Mouse (Mus musculus) kidney, adult 2 months (tissue): Measurements from ENCODE around the gene Ebf1. TPM values are rescaled to one million over a fixed set of nuclear protein-coding genes. Genes with fewer than 3 reads are reported as not detected.
A peak's percentile ranks its signal among the peaks of the same experiment; 100 is the strongest.

Experiments used
- DNase-seq: peaks from one replicate; pipeline ENCODE4 v3.0.0; 2021
- H3K27ac ChIP-seq: fragments of 200-500 bp; 2 replicates; pipeline ENCODE4 v1.5.1; 2012; ENCODE audit warnings: low read depth, low read length, control low read depth, inconsistent platforms; ENCODE audit not compliant: insufficient read depth
- H3K27me3 ChIP-seq: fragments of 200-500 bp; replicated peaks from 2 replicates; pipeline ENCODE4 v1.6.1; 2012; ENCODE audit warnings: mild to moderate bottlenecking, moderate library complexity, low read length, inconsistent platforms; ENCODE audit not compliant: control insufficient read depth, insufficient read depth
- H3K36me3 ChIP-seq: fragments of 200-500 bp; 2 replicates; pipeline ENCODE4 v1.6.1; 2012; ENCODE audit warnings: mild to moderate bottlenecking, moderate library complexity, low read length, inconsistent platforms; ENCODE audit not compliant: control insufficient read depth, insufficient read depth
- H3K4me1 ChIP-seq: fragments of 200-500 bp; 2 replicates; pipeline ENCODE4 v1.6.1; 2011; ENCODE audit warnings: low read length; ENCODE audit not compliant: control insufficient read depth, insufficient read depth
- H3K4me3 ChIP-seq: fragments of 200-500 bp; 2 replicates; pipeline ENCODE4 v1.5.1; 2011; ENCODE audit warnings: mild to moderate bottlenecking, low read depth, low read length, control low read depth; ENCODE audit not compliant: insufficient read depth
- CTCF ChIP-seq: fragments of 200-500 bp; conservative IDR thresholded peaks from 2 replicates; pipeline ENCODE4 v1.5.1; 2011; ENCODE audit warnings: low read depth, mild to moderate bottlenecking, control low read depth, low read length, moderate library complexity, mixed read lengths; ENCODE audit not compliant: insufficient read depth, insufficient read length
- POLR2A ChIP-seq: fragments of 200-500 bp; IDR thresholded peaks from one replicate; pipeline ENCODE4 v1.6.1; 2011; ENCODE audit warnings: low read depth, low read length, control low read depth
- WGBS: fragments of 180-500 bp; shearing (Covaris S2); methylation state at CpG from one replicate; pipeline ENCODE4 v1.1.7; 2018; 5-methylcytosine and 5-hydroxymethylcytosine counted together
- polyA plus RNA-seq: library from polyadenylated mRNA; depleted of rRNA; stranded (reverse); fragments of >200 nt; gene quantifications from 2 replicates; pipeline ENCODE4 v1.2.3, GENCODE M21; 2012

Gene Ebf1
- polyA plus RNA-seq, 1 experiment: 12.2 TPM

DNA sequence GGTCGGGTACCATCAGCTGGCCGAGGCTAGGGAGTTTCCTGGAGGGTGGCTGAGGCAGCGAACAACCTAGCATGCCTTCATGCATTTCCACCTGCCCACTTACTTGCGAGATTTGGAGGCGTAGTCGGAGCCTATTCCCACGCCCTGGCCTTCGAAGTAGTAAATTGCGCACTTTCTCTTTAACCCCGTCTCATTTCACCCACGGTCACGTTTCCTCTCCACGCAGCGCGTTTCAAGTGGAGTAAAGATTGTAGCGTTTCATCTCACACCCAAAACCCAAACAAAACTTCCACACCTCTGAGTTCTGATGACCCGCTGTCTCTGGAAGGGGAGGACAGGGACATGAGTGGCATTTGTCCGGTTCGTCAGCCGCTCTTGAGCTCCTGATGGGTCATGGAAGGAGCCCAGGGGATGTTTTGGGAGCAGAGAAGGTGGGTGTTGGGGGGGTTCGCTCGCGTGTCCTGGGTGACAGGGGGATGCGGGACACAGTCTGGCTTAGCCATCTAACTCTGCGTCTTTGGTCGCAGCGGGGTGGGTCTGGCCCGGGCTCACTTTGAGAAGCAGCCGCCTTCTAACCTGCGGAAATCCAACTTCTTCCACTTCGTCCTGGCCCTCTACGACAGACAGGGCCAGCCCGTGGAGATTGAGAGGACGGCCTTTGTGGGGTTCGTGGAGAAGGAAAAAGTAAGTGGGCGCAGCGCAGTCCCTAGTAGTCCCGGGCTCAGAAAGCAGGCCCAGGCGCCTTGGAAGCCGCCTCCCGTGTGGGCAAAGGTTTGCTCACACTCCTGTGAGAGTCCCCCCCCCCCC, 3.0 kb downstream of the Ebf1 start:
- peak; percentile 26 for DNase-seq
- Histone ChIP-seq H3K27me3 (no peaks in the 10 kb centered on the region; the same call in 1 of the 2 replicates), H3K27ac (peak overlapping the region; percentile 18), H3K4me1 (no peaks in the 10 kb centered on the region), H3K36me3 (no peaks in the 10 kb centered on the region), H3K4me3 (peak overlapping the region; percentile 55)
- TF ChIP-seq POLR2A (no peak), CTCF (no peak)
- 9% methylated on average over 41 of the region's 41 CpGs for WGBS

DNA sequence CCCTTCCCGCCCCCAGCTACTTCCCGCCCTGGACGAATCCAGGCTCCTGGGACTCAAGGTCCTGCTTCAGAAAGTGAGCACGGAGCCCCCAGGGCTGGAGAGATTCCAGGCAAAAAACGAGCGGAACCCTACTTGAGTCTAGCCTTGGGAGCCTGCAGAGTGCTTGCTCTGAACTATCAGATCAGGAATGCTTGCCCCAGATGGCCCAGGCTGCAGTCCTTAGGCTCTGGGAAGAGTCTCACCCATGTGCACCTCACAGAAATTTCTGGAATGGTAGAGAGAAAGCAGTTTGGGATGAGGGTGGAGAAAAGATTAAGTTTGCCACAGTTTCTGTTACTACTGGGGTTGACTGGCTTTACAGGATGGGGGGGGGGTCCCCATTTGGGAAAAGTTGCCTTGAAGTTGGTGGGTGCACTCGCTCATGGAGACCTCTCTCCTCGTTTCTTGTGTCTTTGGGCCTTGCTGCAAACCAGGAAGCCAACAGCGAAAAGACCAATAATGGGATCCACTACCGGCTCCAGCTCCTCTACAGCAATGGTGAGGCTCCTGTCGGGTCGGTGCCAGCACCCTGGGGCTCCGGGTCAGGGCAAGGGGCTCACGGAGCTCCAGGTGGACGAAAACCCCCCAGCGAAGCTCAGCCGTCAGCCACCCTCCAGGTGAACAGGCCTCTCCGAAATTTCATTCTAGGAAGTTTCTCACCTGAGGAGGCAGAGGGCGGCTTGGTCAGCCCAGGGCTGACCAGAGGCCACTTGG, 3.8 kb downstream of the Ebf1 start:
- Histone ChIP-seq H3K36me3 (no peaks in the 10 kb centered on the region), H3K4me3 (no peak overlapping the region; the same call in 1 of the 2 replicates)

DNA sequence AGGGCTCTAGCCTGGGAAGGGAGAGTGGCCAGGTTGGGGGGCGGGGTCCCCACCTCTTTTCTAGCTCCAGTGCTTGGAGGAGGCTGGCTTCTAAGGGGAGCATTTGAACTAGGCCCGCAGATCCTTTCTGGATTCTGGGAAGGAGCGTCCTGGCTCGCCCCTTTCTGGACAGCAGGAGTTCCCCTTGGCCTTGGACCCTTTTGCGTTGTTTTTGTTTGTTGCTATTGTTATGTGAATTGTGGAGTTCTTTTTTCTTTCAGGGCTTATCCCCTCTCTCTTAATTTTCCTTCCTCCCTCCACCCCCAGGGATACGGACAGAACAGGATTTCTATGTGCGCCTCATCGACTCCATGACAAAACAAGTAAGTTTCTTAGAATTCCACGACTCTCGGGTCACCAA, 4.5 kb downstream of the Ebf1 start:
- H3K27ac ChIP-seq: no peak overlapping the region
- H3K4me3 ChIP-seq: no peak overlapping the region
- TF ChIP-seq POLR2A: no peak
- TF ChIP-seq CTCF: no peak
- H3K27me3 ChIP-seq: no peaks in the 10 kb centered on the region; the same call in 1 of the 2 replicates
- H3K36me3 ChIP-seq: no peaks in the 10 kb centered on the region
- H3K4me1 ChIP-seq: no peaks in the 10 kb centered on the region
- WGBS: 76% methylated on average over 10 of the region's 10 CpGs
- no peak for DNase-seq

More for the DNA sequence above, 3.8 kb downstream of the Ebf1 start:
- 60% methylated on average over 19 of the region's 19 CpGs for WGBS
- no peaks in the 10 kb centered on the region; the same call in 1 of the 2 replicates for H3K27me3 ChIP-seq
- no peaks in the 10 kb centered on the region for H3K4me1 ChIP-seq
- DNase-seq: no peak
- H3K27ac ChIP-seq: peak overlapping the region; percentile 29; the same call in 1 of the 2 replicates
- no peak for TF ChIP-seq POLR2A
- no peak for TF ChIP-seq CTCF

DNA sequence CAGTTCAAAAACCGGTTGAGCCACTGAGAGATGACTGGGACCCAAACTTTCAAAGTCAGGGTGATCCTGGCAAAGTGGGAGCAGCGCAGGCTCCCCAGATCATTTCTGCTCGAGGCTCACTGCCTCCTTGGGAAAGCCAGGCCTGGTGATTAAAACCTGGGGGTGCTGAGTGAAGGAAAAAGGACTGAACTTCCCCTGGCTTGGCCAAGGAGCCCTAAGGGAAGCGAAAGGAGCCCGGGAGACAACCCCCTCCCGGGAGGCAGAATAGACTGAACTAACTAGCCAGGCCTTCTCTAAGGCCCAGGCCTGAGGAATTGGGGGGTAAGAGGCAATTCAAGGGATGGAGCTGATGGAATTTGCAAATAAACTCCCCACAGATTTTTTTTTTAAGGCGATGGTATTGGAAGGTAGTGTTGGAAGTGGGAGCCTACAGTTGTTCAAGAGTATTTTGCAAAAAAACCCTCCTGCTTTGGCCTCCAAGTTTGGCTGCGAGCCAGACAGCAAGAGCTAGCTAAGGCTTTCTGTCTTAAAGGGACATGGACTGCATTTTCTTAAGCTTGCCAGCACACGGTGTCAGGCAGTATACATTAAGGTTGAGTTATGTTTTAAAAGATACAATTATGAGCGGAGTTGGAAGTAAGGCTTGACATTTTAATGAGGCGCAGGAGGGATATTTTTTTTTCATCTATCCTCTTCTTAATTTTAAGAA, 5.1 kb downstream of the Ebf1 start:
- no peak overlapping the region for H3K27ac ChIP-seq
- no peak for TF ChIP-seq CTCF
- TF ChIP-seq POLR2A: no peak
- DNase-seq: peak; percentile 66
- no peak overlapping the region for H3K4me3 ChIP-seq
- no peaks in the 10 kb centered on the region for H3K36me3 ChIP-seq
- WGBS: 57% methylated on average over 11 of the region's 11 CpGs
- H3K27me3 ChIP-seq: no peaks in the 10 kb centered on the region; the same call in 1 of the 2 replicates
- H3K4me1 ChIP-seq: no peaks in the 10 kb centered on the region

DNA sequence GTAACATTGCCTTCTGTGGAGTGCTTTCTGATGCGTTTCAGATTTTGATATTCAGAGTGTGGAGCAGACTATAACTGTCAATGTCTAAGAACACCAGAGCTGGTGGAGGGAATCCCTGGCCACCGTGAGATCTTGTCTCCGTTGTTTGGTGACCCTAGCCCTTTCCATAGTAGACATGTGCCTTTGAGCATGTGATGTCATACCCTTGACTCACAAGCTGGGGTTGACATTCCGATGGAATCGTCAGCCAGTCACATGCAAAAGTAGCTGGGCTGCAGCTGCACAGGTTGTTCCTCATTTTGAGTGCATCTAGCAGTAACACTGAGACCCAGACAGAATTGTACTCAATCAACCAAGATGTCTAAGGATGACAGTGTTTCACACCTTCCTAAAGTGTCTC, 7.4 kb downstream of the Ebf1 start:
- Histone ChIP-seq H3K4me3 (no peak overlapping the region), H3K27ac (no peak overlapping the region), H3K27me3 (no peaks in the 10 kb centered on the region), H3K36me3 (no peaks in the 10 kb centered on the region), H3K4me1 (no peaks in the 10 kb centered on the region)
- DNase-seq: no peak
- 66% methylated on average over 5 of the region's 5 CpGs for WGBS
- no peak for TF ChIP-seq CTCF
- TF ChIP-seq POLR2A: no peak

DNA sequence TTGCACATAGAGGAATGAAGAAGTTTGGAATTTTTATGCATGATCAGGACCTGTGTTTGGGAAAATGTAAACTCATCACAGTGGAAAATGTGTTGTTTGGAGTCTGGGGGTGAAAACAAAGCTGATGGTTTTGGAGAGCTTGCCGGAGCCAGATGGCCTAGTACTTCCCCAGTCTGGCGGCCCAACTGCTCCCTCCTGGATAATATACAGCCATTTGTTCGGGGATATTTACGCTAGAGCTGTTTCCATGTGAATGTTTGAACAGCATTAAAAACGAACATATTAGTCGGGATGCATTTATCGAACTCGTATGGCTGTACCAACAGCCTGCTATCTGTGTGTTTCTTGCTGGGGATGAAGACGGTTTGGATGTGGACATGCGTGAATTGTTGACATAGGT, 8.9 kb downstream of the Ebf1 start:
- DNase-seq: no peak
- Histone ChIP-seq H3K36me3 (no peaks in the 10 kb centered on the region), H3K4me3 (no peak overlapping the region), H3K4me1 (no peaks in the 10 kb centered on the region), H3K27me3 (no peaks in the 10 kb centered on the region), H3K27ac (no peak overlapping the region)
- TF ChIP-seq CTCF (no peak), POLR2A (no peak)
- WGBS: 81% methylated on average over 10 of the region's 10 CpGs
